Mouse (Mus musculus): Measurements from ENCODE around the gene Rasgef1b.

GRCm38 (mm10) chr5:99722310-99722709, 6.6 kb downstream of the Rasgef1b start:
- no peak for TF ChIP-seq CTCF (IDR thresholded peaks at IDR 0.05; ENCODE audit: extremely low read depth, insufficient read depth, low read length)
- TF ChIP-seq POLR2A (IDR thresholded peaks at IDR 0.05; ENCODE audit: extremely low read depth, insufficient read depth, low read length) = no peak

All from cortical plate, adult 2 months (tissue).